Mouse (Mus musculus): ENCODE results near the gene Olfr790. TPM values are rescaled to one million over a fixed set of nuclear protein-coding genes. Genes with fewer than 3 reads are reported as not detected.

The Olfr790 gene
- polyA plus RNA-seq (2014; fragmentation: Nextera tagmentation; extraction: Ambion mirVana) = not detected in 2 replicates

DNA sequence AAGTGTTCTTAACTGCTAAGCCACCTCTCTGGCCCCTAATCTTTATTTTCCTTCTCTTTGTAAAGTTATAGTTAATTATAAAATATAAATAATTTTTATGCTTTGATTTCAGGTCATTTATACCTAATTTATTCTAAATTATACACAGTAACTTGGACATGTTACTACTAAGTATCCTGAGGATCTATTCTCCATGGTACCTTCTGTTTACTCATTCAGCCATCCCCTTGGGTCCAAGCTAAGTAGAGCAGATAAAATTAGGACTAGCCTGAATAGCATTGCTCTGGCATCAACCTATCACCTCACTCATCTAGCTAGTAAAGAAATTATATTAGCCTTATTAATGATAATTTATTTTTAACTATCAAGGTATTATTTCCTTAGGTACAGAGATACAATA lies at the start of gene Olfr790:
TSS of gene Olfr790 (plus strand) at position 301 of the 400 bp plus-strand sequence.
- DNase-seq (ENCODE audit: low spot score) = no peak
- H3K4me1 ChIP-seq (ENCODE audit: control insufficient read depth, insufficient read depth, low read length) = no peaks in the 10 kb centered on the region
- no peak for ATAC-seq (ENCODE audit: insufficient number of reproducible peaks, low FRiP score, low TSS enrichment, low read depth)

DNA sequence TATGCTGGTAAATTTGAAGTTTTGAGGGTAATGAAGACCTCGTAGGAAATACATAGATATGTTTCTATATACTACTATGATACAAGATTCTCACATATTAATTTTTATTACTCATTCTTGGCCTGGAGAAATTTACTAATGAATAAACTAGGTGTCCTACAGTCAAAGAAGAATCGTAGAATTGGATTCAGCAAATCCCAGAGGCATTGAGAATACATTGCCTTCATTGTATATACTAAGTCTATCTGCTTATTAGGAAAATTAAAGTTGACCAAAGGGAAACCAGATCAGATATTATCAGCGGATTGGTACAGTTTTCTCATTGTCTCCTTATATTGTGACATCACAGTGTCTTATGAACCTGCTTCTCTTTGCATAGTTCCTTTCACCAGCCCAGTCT lies 36.7 kb upstream of the Olfr790 start, which contains the start of gene Olfr787:
TSS of gene Olfr787 (plus strand) at position 301 of the 400 bp plus-strand sequence.
- Histone ChIP-seq H3K9me3 (ENCODE audit: control insufficient read depth, low read length) (no peaks in the 10 kb centered on the region), H3K4me2 (ENCODE audit: low read depth, severe bottlenecking) (no peak within 1 kb of the TSS), H3K27me3 (ENCODE audit: control insufficient read depth, insufficient read depth, low read length) (no peaks in the 10 kb centered on the region), H3K36me3 (ENCODE audit: control insufficient read depth, insufficient read depth, low read length) (no peaks in the 10 kb centered on the region), H3K4me1 (ENCODE audit: control insufficient read depth, insufficient read depth, low read length) (no peaks in the 10 kb centered on the region), H3K9ac (ENCODE audit: low read length) (no peak within 1 kb of the TSS), H3K27ac (replicated peaks; ENCODE audit: low read depth, low read length) (no peak within 1 kb of the TSS), H3K4me3 (ENCODE audit: low read depth, low read length) (no peak within 1 kb of the TSS)
- 84% methylated on average over 3 of the region's 3 CpGs for WGBS
- no peak for DNase-seq (ENCODE audit: low spot score)
- ATAC-seq (ENCODE audit: insufficient number of reproducible peaks, low FRiP score, low TSS enrichment, low read depth) = no peak

More for the DNA sequence above, at the start of gene Olfr790:
- Histone ChIP-seq H3K36me3 (ENCODE audit: control insufficient read depth, insufficient read depth, low read length) (no peaks in the 10 kb centered on the region), H3K27me3 (ENCODE audit: control insufficient read depth, insufficient read depth, low read length) (no peaks in the 10 kb centered on the region), H3K9me3 (ENCODE audit: control insufficient read depth, low read length) (no peaks in the 10 kb centered on the region), H3K27ac (replicated peaks; ENCODE audit: low read depth, low read length) (no peak within 1 kb of the TSS), H3K4me2 (ENCODE audit: low read depth, severe bottlenecking) (no peak within 1 kb of the TSS), H3K4me3 (ENCODE audit: low read depth, low read length) (no peak within 1 kb of the TSS), H3K9ac (ENCODE audit: low read length) (no peak within 1 kb of the TSS)

DNA sequence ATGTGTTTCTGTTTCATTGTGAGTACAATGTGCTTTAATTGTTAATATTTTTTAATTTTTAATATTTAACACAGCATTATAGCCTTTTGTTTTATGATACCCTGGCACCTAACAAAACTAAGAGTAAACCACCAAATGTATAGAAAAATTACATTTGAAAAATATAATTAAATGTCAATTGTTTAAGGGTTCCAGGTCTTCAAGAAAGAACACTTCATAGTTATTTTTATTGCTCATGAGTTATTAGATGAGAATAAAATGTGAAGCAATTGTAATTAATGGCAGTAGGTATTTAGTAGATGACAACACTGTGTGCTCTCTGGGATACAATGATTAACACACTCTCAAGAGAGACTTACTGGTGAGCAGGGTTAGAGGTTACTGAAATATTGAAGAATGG lies 27.6 kb upstream of the Olfr790 start, which contains the start of gene Olfr788:
TSS of gene Olfr788 (plus strand) at position 301 of the 400 bp plus-strand sequence.
- no peaks in the 10 kb centered on the region for H3K27me3 ChIP-seq (ENCODE audit: control insufficient read depth, insufficient read depth, low read length)
- no peak within 1 kb of the TSS for H3K9ac ChIP-seq (ENCODE audit: low read length)
- no peak within 1 kb of the TSS for H3K4me2 ChIP-seq (ENCODE audit: low read depth, severe bottlenecking)
- DNase-seq (ENCODE audit: low spot score) (no peak), ATAC-seq (ENCODE audit: insufficient number of reproducible peaks, low FRiP score, low TSS enrichment, low read depth) (no peak)
- H3K4me3 ChIP-seq (ENCODE audit: low read depth, low read length) = no peak within 1 kb of the TSS
- H3K27ac ChIP-seq (replicated peaks; ENCODE audit: low read depth, low read length) = no peak within 1 kb of the TSS
- no peaks in the 10 kb centered on the region for H3K4me1 ChIP-seq (ENCODE audit: control insufficient read depth, insufficient read depth, low read length)
- H3K9me3 ChIP-seq (ENCODE audit: control insufficient read depth, low read length) = no peaks in the 10 kb centered on the region
- no peaks in the 10 kb centered on the region for H3K36me3 ChIP-seq (ENCODE audit: control insufficient read depth, insufficient read depth, low read length)

DNA sequence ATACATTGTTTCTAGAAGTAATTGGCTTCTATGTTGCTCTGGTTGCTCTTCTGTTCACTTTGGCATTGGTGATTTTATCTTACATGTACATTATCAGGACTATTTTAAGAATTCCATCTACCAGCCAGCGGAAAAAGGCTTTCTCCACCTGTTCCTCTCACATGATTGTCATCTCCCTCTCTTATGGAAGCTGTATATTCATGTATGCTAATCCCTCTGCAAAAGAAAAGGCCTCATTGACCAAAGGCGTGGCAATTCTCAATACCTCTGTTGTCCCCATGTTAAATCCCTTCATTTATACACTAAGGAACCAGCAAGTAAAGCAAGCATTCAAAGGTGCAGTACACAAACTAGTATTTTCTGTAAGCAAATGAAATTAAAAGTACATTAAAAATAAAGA lies 25.0 kb upstream of the Olfr790 start:
- DNase-seq (ENCODE audit: low spot score) (no peak), ATAC-seq (ENCODE audit: insufficient number of reproducible peaks, low FRiP score, low TSS enrichment, low read depth) (no peak)
- no peaks in the 10 kb centered on the region for H3K27me3 ChIP-seq (ENCODE audit: control insufficient read depth, insufficient read depth, low read length)

DNA sequence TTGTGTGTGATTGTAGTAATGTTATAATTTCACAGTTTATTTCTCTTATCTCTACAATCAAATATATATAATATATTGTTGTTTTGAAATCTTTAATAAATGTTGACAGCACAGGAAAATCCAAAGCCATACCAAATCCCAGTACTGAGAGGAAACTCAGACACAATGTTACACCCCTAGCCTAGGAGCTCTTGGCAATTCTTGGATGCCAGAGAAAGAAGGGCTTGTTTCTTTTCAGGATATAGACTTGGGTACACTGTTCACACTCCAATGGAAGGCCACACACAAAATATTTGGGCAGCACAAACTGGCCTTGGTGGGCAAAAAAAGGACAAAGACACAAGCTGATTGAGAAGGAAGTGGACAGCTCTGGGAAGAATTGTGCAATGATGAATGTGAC lies 24.6 kb upstream of the Olfr790 start:
- no peak overlapping the region for H3K9ac ChIP-seq (ENCODE audit: low read length)

More for the DNA sequence above, 25.0 kb upstream of the Olfr790 start:
- Histone ChIP-seq H3K9ac (ENCODE audit: low read length) (no peak overlapping the region), H3K9me3 (ENCODE audit: control insufficient read depth, low read length) (no peaks in the 10 kb centered on the region), H3K4me3 (ENCODE audit: low read depth, low read length) (no peak overlapping the region), H3K4me1 (ENCODE audit: control insufficient read depth, insufficient read depth, low read length) (no peaks in the 10 kb centered on the region), H3K4me2 (ENCODE audit: low read depth, severe bottlenecking) (no peak overlapping the region), H3K27ac (replicated peaks; ENCODE audit: low read depth, low read length) (no peak overlapping the region), H3K36me3 (ENCODE audit: control insufficient read depth, insufficient read depth, low read length) (no peaks in the 10 kb centered on the region)
- WGBS = 71% methylated on average over 2 of the region's 2 CpGs

DNA sequence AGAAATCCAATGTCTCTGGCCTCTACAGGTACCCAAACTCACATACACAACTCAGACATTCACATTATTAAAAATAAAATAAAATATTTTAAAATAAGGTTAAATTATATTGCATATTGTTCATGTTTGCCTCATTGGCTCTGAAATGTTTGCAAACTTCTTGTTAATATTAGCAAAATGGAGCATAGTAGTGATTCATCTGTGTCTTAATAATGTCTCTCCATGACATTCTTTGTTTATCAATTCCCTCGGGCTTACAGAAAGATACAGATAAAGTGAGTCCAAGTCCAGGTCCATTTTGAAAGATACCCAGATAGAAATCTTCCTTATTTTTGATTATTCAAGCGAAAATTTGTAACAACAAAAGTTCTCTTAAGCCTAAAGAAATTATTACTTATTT lies 13.8 kb upstream of the Olfr790 start, which contains the start of gene Olfr789:
TSS of gene Olfr789 (plus strand) at position 301 of the 400 bp plus-strand sequence.
- WGBS = 65% methylated on average over 2 of the region's 2 CpGs
- Histone ChIP-seq H3K36me3 (ENCODE audit: control insufficient read depth, insufficient read depth, low read length) (no peaks in the 10 kb centered on the region), H3K4me2 (ENCODE audit: low read depth, severe bottlenecking) (no peak within 1 kb of the TSS), H3K4me3 (ENCODE audit: low read depth, low read length) (no peak within 1 kb of the TSS), H3K9ac (ENCODE audit: low read length) (no peak within 1 kb of the TSS), H3K27ac (replicated peaks; ENCODE audit: low read depth, low read length) (no peak within 1 kb of the TSS), H3K4me1 (ENCODE audit: control insufficient read depth, insufficient read depth, low read length) (no peaks in the 10 kb centered on the region), H3K9me3 (ENCODE audit: control insufficient read depth, low read length) (no peaks in the 10 kb centered on the region), H3K27me3 (ENCODE audit: control insufficient read depth, insufficient read depth, low read length) (no peaks in the 10 kb centered on the region)
- ATAC-seq (ENCODE audit: insufficient number of reproducible peaks, low FRiP score, low TSS enrichment, low read depth) (no peak), DNase-seq (ENCODE audit: low spot score) (no peak)

More for the DNA sequence above, 24.6 kb upstream of the Olfr790 start:
- Histone ChIP-seq H3K9me3 (ENCODE audit: control insufficient read depth, low read length) (no peaks in the 10 kb centered on the region), H3K36me3 (ENCODE audit: control insufficient read depth, insufficient read depth, low read length) (no peaks in the 10 kb centered on the region), H3K4me2 (ENCODE audit: low read depth, severe bottlenecking) (no peak overlapping the region), H3K4me1 (ENCODE audit: control insufficient read depth, insufficient read depth, low read length) (no peaks in the 10 kb centered on the region), H3K4me3 (ENCODE audit: low read depth, low read length) (no peak overlapping the region), H3K27me3 (ENCODE audit: control insufficient read depth, insufficient read depth, low read length) (no peaks in the 10 kb centered on the region), H3K27ac (replicated peaks; ENCODE audit: low read depth, low read length) (no peak overlapping the region)
- ATAC-seq (ENCODE audit: insufficient number of reproducible peaks, low FRiP score, low TSS enrichment, low read depth) (no peak), DNase-seq (ENCODE audit: low spot score) (no peak)

DNA sequence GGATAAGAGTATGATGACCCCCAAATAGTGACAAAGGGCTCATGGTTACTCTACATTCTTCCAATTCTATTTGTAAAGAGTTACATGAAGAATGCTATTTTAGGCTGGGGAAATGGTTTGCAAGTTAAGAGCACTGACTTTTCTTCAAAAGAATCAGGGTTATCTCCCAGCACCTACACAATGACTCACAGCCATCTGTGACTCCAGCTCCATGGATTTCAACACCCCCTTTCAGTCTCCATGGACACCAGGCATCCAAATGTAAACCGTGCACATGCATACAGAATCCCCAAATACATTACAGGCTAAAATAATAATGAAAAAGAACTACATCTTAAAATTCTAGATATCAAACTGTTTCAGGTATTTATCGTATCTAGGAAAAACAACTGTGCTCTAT lies 8.2 kb upstream of the Olfr790 start:
- 85% methylated on average over 2 of the region's 2 CpGs for WGBS
- H3K27ac ChIP-seq (replicated peaks; ENCODE audit: low read depth, low read length) = no peak overlapping the region
- no peak overlapping the region for H3K4me2 ChIP-seq (ENCODE audit: low read depth, severe bottlenecking)
- no peaks in the 10 kb centered on the region for H3K4me1 ChIP-seq (ENCODE audit: control insufficient read depth, insufficient read depth, low read length)
- no peak overlapping the region for H3K4me3 ChIP-seq (ENCODE audit: low read depth, low read length)
- no peaks in the 10 kb centered on the region for H3K9me3 ChIP-seq (ENCODE audit: control insufficient read depth, low read length)
- ATAC-seq (ENCODE audit: insufficient number of reproducible peaks, low FRiP score, low TSS enrichment, low read depth) (no peak), DNase-seq (ENCODE audit: low spot score) (no peak)
- no peaks in the 10 kb centered on the region for H3K27me3 ChIP-seq (ENCODE audit: control insufficient read depth, insufficient read depth, low read length)
- H3K9ac ChIP-seq (ENCODE audit: low read length) = no peak overlapping the region
- no peaks in the 10 kb centered on the region for H3K36me3 ChIP-seq (ENCODE audit: control insufficient read depth, insufficient read depth, low read length)

DNA sequence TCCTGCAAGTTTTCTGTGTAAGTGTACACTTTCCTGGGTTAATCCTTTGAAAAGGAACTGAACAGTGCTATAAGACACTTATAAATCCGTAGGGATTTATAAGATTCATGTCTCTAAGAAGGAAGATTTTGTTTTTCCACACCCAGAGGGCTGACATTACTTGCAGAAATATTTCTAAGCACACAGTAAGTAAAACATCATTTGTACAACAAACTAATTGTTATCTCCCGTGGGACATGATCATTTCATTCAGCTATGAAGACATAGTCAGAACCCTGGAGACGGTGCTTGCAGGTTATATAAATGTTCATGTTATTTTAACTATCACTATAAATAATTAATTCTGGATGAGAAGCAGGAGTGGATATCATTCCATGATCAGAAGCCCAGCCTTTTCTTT lies 23.2 kb downstream of the Olfr790 start, which contains the start of gene Olfr791:
TSS of gene Olfr791 (plus strand) at position 301 of the 400 bp plus-strand sequence.
- Histone ChIP-seq H3K9me3 (ENCODE audit: control insufficient read depth, low read length) (no peaks in the 10 kb centered on the region), H3K9ac (ENCODE audit: low read length) (no peak within 1 kb of the TSS), H3K27me3 (ENCODE audit: control insufficient read depth, insufficient read depth, low read length) (no peaks in the 10 kb centered on the region), H3K27ac (replicated peaks; ENCODE audit: low read depth, low read length) (no peak within 1 kb of the TSS), H3K4me1 (ENCODE audit: control insufficient read depth, insufficient read depth, low read length) (no peaks in the 10 kb centered on the region), H3K36me3 (ENCODE audit: control insufficient read depth, insufficient read depth, low read length) (no peaks in the 10 kb centered on the region), H3K4me3 (ENCODE audit: low read depth, low read length) (no peak within 1 kb of the TSS), H3K4me2 (ENCODE audit: low read depth, severe bottlenecking) (no peak within 1 kb of the TSS)
- ATAC-seq (ENCODE audit: insufficient number of reproducible peaks, low FRiP score, low TSS enrichment, low read depth) = no peak
- WGBS = 76% methylated on average over 3 of the region's 3 CpGs
- no peak for DNase-seq (ENCODE audit: low spot score)

DNA sequence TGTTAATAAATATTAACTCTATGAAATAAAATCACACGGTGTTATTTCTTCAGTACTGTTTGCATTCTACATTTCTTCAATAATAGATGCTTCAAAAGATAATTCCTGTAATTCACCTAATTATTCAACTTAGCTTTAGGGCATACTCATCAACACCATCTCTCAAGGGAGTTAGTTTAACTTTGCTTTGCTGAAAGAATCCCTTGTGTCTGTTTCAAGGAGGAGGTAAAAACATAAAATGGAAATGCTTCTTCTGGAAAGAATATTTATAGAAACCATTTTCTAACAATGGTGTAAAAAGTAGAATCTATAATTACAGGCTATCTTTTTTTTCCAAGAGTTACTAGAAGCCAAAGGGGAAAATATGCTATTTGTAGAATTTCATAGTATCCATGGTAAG lies 40.6 kb downstream of the Olfr790 start, which contains the start of gene Olfr792:
TSS of gene Olfr792 (plus strand) at position 301 of the 400 bp plus-strand sequence.
- no peaks in the 10 kb centered on the region for H3K9me3 ChIP-seq (ENCODE audit: control insufficient read depth, low read length)
- H3K27ac ChIP-seq (replicated peaks; ENCODE audit: low read depth, low read length) = no peak within 1 kb of the TSS
- H3K36me3 ChIP-seq (ENCODE audit: control insufficient read depth, insufficient read depth, low read length) = no peaks in the 10 kb centered on the region
- no peak within 1 kb of the TSS for H3K4me3 ChIP-seq (ENCODE audit: low read depth, low read length)
- no peak within 1 kb of the TSS for H3K4me2 ChIP-seq (ENCODE audit: low read depth, severe bottlenecking)
- H3K9ac ChIP-seq (ENCODE audit: low read length) = no peak within 1 kb of the TSS
- H3K27me3 ChIP-seq (ENCODE audit: control insufficient read depth, insufficient read depth, low read length) = no peaks in the 10 kb centered on the region
- ATAC-seq (ENCODE audit: insufficient number of reproducible peaks, low FRiP score, low TSS enrichment, low read depth) (no peak), DNase-seq (ENCODE audit: low spot score) (no peak)
- 88% methylated on average over 1 of the region's 1 CpGs for WGBS
- H3K4me1 ChIP-seq (ENCODE audit: control insufficient read depth, insufficient read depth, low read length) = no peaks in the 10 kb centered on the region

Measured in limb, embryonic 11.5 days (tissue).